Mouse (Mus musculus) embryonic facial prominence, embryonic 11.5 days (tissue): ENCODE measurements around the gene Garnl3. TPM values are rescaled to one million over a fixed set of nuclear protein-coding genes. Genes with fewer than 3 reads are reported as not detected.

Experiments
- ATAC-seq: fragments of 200-750 bp; cut with Nextera tagmentation; replicated peaks from 2 replicates; pipeline ENCODE4 v1.8.0; 2017; ENCODE audit warnings: low read depth; ENCODE audit not compliant: insufficient number of reproducible peaks, low FRiP score, low TSS enrichment
- DNase-seq: peaks from one replicate; pipeline ENCODE4 v3.0.0-alpha.2; 2015; ENCODE audit warnings: low spot score
- H3K27ac ChIP-seq: fragments of 300-500 bp; sonication (generic); replicated peaks from 2 replicates; pipeline ENCODE4 v1.5.1; 2014; ENCODE audit warnings: mild to moderate bottlenecking, low read depth, low read length, control low read depth
- H3K27me3 ChIP-seq: fragments of 300-500 bp; sonication (generic); 2 replicates; pipeline ENCODE4 v1.6.1; 2014; ENCODE audit warnings: mild to moderate bottlenecking, low read length, moderate library complexity, mixed read lengths; ENCODE audit not compliant: control insufficient read depth, insufficient read depth
- H3K36me3 ChIP-seq: fragments of 300-500 bp; sonication (generic); replicated peaks from 2 replicates; pipeline ENCODE4 v1.6.1; 2014; ENCODE audit warnings: low read depth, mild to moderate bottlenecking, low read length, moderate library complexity, mixed read lengths; ENCODE audit not compliant: control insufficient read depth, insufficient read depth
- H3K4me1 ChIP-seq: fragments of 300-500 bp; sonication (generic); 2 replicates; pipeline ENCODE4 v1.6.1; 2014; ENCODE audit warnings: low read length, mixed read lengths; ENCODE audit not compliant: control insufficient read depth, insufficient read depth
- H3K4me2 ChIP-seq: fragments of 300-500 bp; sonication (generic); 2 replicates; pipeline ENCODE4 v1.6.1; 2014; ENCODE audit warnings: low read depth, mild to moderate bottlenecking, control low read depth, low read length, moderate library complexity
- H3K4me3 ChIP-seq: fragments of 300-500 bp; sonication (generic); 2 replicates; pipeline ENCODE4 v1.5.1; 2014; ENCODE audit warnings: low read depth, low read length, control low read depth
- H3K9ac ChIP-seq: fragments of 300-500 bp; sonication (generic); replicated peaks from 2 replicates; pipeline ENCODE4 v1.6.1; 2014; ENCODE audit warnings: mild to moderate bottlenecking, control low read depth, low read length
- H3K9me3 ChIP-seq: fragments of 300-500 bp; sonication (generic); replicated peaks from 2 replicates; pipeline ENCODE4 v1.6.1; 2016; ENCODE audit warnings: mild to moderate bottlenecking, low read length, inconsistent platforms, mixed read lengths; ENCODE audit not compliant: control insufficient read depth
- WGBS: fragments of 180-500 bp; shearing (Covaris S2); extraction: QIAGEN DNeasy Blood & Tissue Kit; methylation state at CpG from one replicate; pipeline ENCODE4 v1.1.7; 2014; 5-methylcytosine and 5-hydroxymethylcytosine counted together
- polyA plus RNA-seq: library from polyadenylated mRNA; unstranded; fragments of >200 nt; fragmentation: Nextera tagmentation; extraction: Ambion mirVana; gene quantifications from 2 replicates; pipeline ENCODE4 v1.2.1, GENCODE M21; 2014

Gene Garnl3
- polyA plus RNA-seq, 1 experiment from 2014 or later, result 9.0 TPM

GRCm38 (mm10) chr2:32971235-32971634 lies 160.2 kb downstream of the Garnl3 start:
- Histone ChIP-seq H3K4me1 (peaks cover 3% of the 10 kb centered on the region; the same call in 1 of the 2 replicates), H3K9ac (no peak overlapping the region), H3K4me3 (no peak overlapping the region), H3K9me3 (no peaks in the 10 kb centered on the region), H3K27ac (no peak overlapping the region), H3K27me3 (no peaks in the 10 kb centered on the region), H3K36me3 (no peaks in the 10 kb centered on the region; the same call in 1 of the 2 replicates), H3K4me2 (no peak overlapping the region)
- ATAC-seq (no peak), DNase-seq (no peak)
- 38% methylated on average over 9 of the region's 9 CpGs for WGBS

GRCm38 (mm10) chr2:32969326-32969725 lies 162.1 kb downstream of the Garnl3 start:
- H3K36me3 ChIP-seq, result no peaks in the 10 kb centered on the region; the same call in 1 of the 2 replicates
- WGBS, result 82% methylated on average over 8 of the region's 8 CpGs
- H3K4me1 ChIP-seq, result peaks cover 3% of the 10 kb centered on the region; the same call in 1 of the 2 replicates
- no peak overlapping the region for H3K27ac ChIP-seq
- no peak overlapping the region for H3K4me2 ChIP-seq
- no peaks in the 10 kb centered on the region for H3K9me3 ChIP-seq
- H3K9ac ChIP-seq, result no peak overlapping the region
- DNase-seq (no peak), ATAC-seq (no peak)
- no peaks in the 10 kb centered on the region for H3K27me3 ChIP-seq
- H3K4me3 ChIP-seq, result no peak overlapping the region

- DNase-seq, result no peak
- Histone ChIP-seq H3K36me3 (peaks cover 9% of the 10 kb centered on the region), H3K4me1 (peaks cover 3% of the 10 kb centered on the region; the same call in 1 of the 2 replicates), H3K27ac (no peak overlapping the region), H3K4me3 (no peak overlapping the region), H3K27me3 (no peaks in the 10 kb centered on the region), H3K4me2 (no peak overlapping the region; the same call in 1 of the 2 replicates), H3K9ac (no peak overlapping the region), H3K9me3 (no peaks in the 10 kb centered on the region)
- 0 out of 2 replicates have a peak, but pooled peaks have one; percentile 1 for ATAC-seq
- 87% methylated on average over 9 of the region's 9 CpGs for WGBS
These were observed 163.3 kb downstream of the Garnl3 start for GRCm38 (mm10) chr2:32968024-32968614.

GRCm38 (mm10) chr2:32966689-32967631 lies 164.5 kb downstream of the Garnl3 start:
- peak; percentile 83 for ATAC-seq
- H3K27me3 ChIP-seq, result no peaks in the 10 kb centered on the region
- DNase-seq, result peak; percentile 88
- no peaks in the 10 kb centered on the region for H3K9me3 ChIP-seq
- H3K4me2 ChIP-seq, result peak overlapping the region; percentile 93
- peak overlapping the region; percentile 91 for H3K27ac ChIP-seq
- H3K36me3 ChIP-seq, result peaks cover 10% of the 10 kb centered on the region
- H3K9ac ChIP-seq, result peak overlapping the region; percentile 84
- H3K4me1 ChIP-seq, result peaks cover 3% of the 10 kb centered on the region; the same call in 1 of the 2 replicates
- peak overlapping the region; percentile 64 for H3K4me3 ChIP-seq
- WGBS, result under 1% methylated on average over 55 of the region's 55 CpGs

- Histone ChIP-seq H3K4me3 (peak overlapping the region; percentile 64), H3K4me1 (peaks cover 3% of the 10 kb centered on the region; the same call in 1 of the 2 replicates), H3K27ac (peak overlapping the region; percentile 91), H3K4me2 (peak overlapping the region; percentile 93), H3K9ac (peak overlapping the region; percentile 84), H3K36me3 (peaks cover 10% of the 10 kb centered on the region), H3K9me3 (no peaks in the 10 kb centered on the region), H3K27me3 (no peaks in the 10 kb centered on the region)
- WGBS, result 10% methylated on average over 13 of the region's 13 CpGs
- DNase-seq (peak; percentile 12), ATAC-seq (no peak)
These were observed 165.2 kb downstream of the Garnl3 start for GRCm38 (mm10) chr2:32966184-32966688.

GRCm38 (mm10) chr2:32965511-32966183 lies 165.8 kb downstream of the Garnl3 start:
- ATAC-seq (no peak), DNase-seq (peak; percentile 34)
- H3K4me2 ChIP-seq, result no peak overlapping the region
- peaks cover 10% of the 10 kb centered on the region for H3K36me3 ChIP-seq
- 14% methylated on average over 7 of the region's 7 CpGs for WGBS
- H3K9ac ChIP-seq, result peak overlapping the region; percentile 84; the same call in 1 of the 2 replicates
- H3K4me3 ChIP-seq, result no peak overlapping the region
- no peak overlapping the region for H3K27ac ChIP-seq
- H3K9me3 ChIP-seq, result no peaks in the 10 kb centered on the region
- peaks cover 7% of the 10 kb centered on the region for H3K4me1 ChIP-seq
- H3K27me3 ChIP-seq, result no peaks in the 10 kb centered on the region

GRCm38 (mm10) chr2:32964659-32965457 lies 166.6 kb downstream of the Garnl3 start:
- H3K4me1 ChIP-seq, result peaks cover 7% of the 10 kb centered on the region
- peak; percentile 6 for DNase-seq
- no peak overlapping the region for H3K9ac ChIP-seq
- H3K4me3 ChIP-seq, result no peak overlapping the region
- 26% methylated on average over 10 of the region's 10 CpGs for WGBS
- H3K9me3 ChIP-seq, result no peaks in the 10 kb centered on the region
- no peak overlapping the region for H3K27ac ChIP-seq
- no peak overlapping the region for H3K4me2 ChIP-seq
- ATAC-seq, result no peak
- H3K27me3 ChIP-seq, result no peaks in the 10 kb centered on the region
- peaks cover 10% of the 10 kb centered on the region for H3K36me3 ChIP-seq
